Mouse (Mus musculus) telencephalon, adult 2 months (tissue): ENCODE measurements around the gene Hipk2.

Experiments used
- DNase-seq: peaks from one replicate; pipeline ENCODE4 v3.0.0-alpha.2; 2011; ENCODE audit warnings: low read depth, low spot score

The Hipk2 gene

GRCm38 (mm10) chr6:38876071-38876911 is at the start of gene Hipk2:
TSS of gene Hipk2 (minus strand) at chr6:38876165.
- DNase-seq, result no peak

- DNase-seq, result no peak
Observed at GRCm38 (mm10) chr6:38925719-38926118, 49.8 kb upstream of the Hipk2 start.

GRCm38 (mm10) chr6:38923870-38924817 is 48.2 kb upstream of the Hipk2 start:
- DNase-seq, result no peak

- DNase-seq, result no peak
Observed at GRCm38 (mm10) chr6:38923450-38923849, 47.5 kb upstream of the Hipk2 start.

- no peak for DNase-seq
Observed at GRCm38 (mm10) chr6:38922517-38922916, 46.6 kb upstream of the Hipk2 start.

- no peak for DNase-seq
Observed at GRCm38 (mm10) chr6:38921810-38922116, 45.8 kb upstream of the Hipk2 start.

GRCm38 (mm10) chr6:38921095-38921809 is 45.3 kb upstream of the Hipk2 start:
- no peak for DNase-seq

GRCm38 (mm10) chr6:38920141-38920540 is 44.2 kb upstream of the Hipk2 start:
- DNase-seq, result no peak

- no peak for DNase-seq
Observed at GRCm38 (mm10) chr6:38919135-38919740, 43.3 kb upstream of the Hipk2 start.

GRCm38 (mm10) chr6:38918728-38919127 is 42.8 kb upstream of the Hipk2 start:
- DNase-seq, result no peak

- DNase-seq, result no peak
Observed at GRCm38 (mm10) chr6:38917415-38917814, 41.5 kb upstream of the Hipk2 start.

- no peak for DNase-seq
Observed at GRCm38 (mm10) chr6:38916571-38916970, 40.6 kb upstream of the Hipk2 start.

GRCm38 (mm10) chr6:38915776-38916175 is 39.8 kb upstream of the Hipk2 start:
- peak; percentile 36 for DNase-seq

- no peak for DNase-seq
Observed at GRCm38 (mm10) chr6:38914181-38914580, 38.2 kb upstream of the Hipk2 start.

GRCm38 (mm10) chr6:38913386-38914042 is 37.5 kb upstream of the Hipk2 start:
- DNase-seq, result peak; percentile 44

GRCm38 (mm10) chr6:38912845-38913244 is 36.9 kb upstream of the Hipk2 start:
- peak; percentile 34 for DNase-seq

GRCm38 (mm10) chr6:38912121-38912660 is 36.2 kb upstream of the Hipk2 start:
- DNase-seq, result no peak

- peak; percentile 29 for DNase-seq
Observed at GRCm38 (mm10) chr6:38910828-38911559, 35.0 kb upstream of the Hipk2 start.

GRCm38 (mm10) chr6:38908401-38908800 is 32.4 kb upstream of the Hipk2 start:
- no peak for DNase-seq

GRCm38 (mm10) chr6:38906005-38906404 is 30.0 kb upstream of the Hipk2 start:
- no peak for DNase-seq
